Mouse (Mus musculus) ES-E14 (cell line): ENCODE results near the gene Fbln1. TPM values are rescaled to one million over a fixed set of nuclear protein-coding genes. Genes with fewer than 3 reads are reported as not detected.

ENCODE experiments used
- DNase-seq: peaks from one replicate; pipeline ENCODE4 v3.0.0-alpha.2; 2013; ENCODE audit warnings: low read depth, low spot score
- H3K27ac ChIP-seq: 2 replicates; pipeline ENCODE4 v1.5.1; 2012; ENCODE audit warnings: low read depth, mild to moderate bottlenecking, low read length, moderate library complexity, mixed read lengths; ENCODE audit not compliant: poor library complexity, insufficient read depth, severe bottlenecking
- H3K36me3 ChIP-seq: 2 replicates; pipeline ENCODE4 v1.6.1; 2012; ENCODE audit warnings: mild to moderate bottlenecking, low read length, moderate library complexity, mixed read lengths; ENCODE audit not compliant: control insufficient read depth, poor library complexity, insufficient read depth, severe bottlenecking
- H3K4me1 ChIP-seq, 2 experiments: fragments of 150-350 bp in 1 of 2; sonication (generic) in 1 of 2; 2 replicates each; pipeline ENCODE4 v1.6.1; 2012; ENCODE audit warnings: low read length in 2 of 2, mild to moderate bottlenecking in 1 of 2, mixed read lengths in 1 of 2; ENCODE audit not compliant: control insufficient read depth in 2 of 2, insufficient read depth in 2 of 2, poor library complexity in 1 of 2
- H3K4me3 ChIP-seq, 2 experiments: fragments of 150-350 bp in 1 of 2; sonication (generic) in 1 of 2; 2 replicates each; pipeline ENCODE4 v1.5.1; 2012; ENCODE audit warnings: low read length in 2 of 2, low read depth in 1 of 2, mild to moderate bottlenecking in 1 of 2, mixed read lengths in 1 of 2; ENCODE audit not compliant: insufficient read depth in 1 of 2, poor library complexity in 1 of 2, severe bottlenecking in 1 of 2
- H3K9ac ChIP-seq: 2 replicates; pipeline ENCODE4 v1.6.1; 2012; ENCODE audit warnings: low read depth, mild to moderate bottlenecking, low read length, mixed read lengths; ENCODE audit not compliant: poor library complexity, insufficient read depth, severe bottlenecking
- H3K9me3 ChIP-seq: fragments of 150-350 bp; sonication (generic); 2 replicates; pipeline ENCODE4 v1.6.1; 2012; ENCODE audit warnings: low read depth, mild to moderate bottlenecking, low read length; ENCODE audit not compliant: control insufficient read depth, insufficient read depth
- CHD2 ChIP-seq: IDR thresholded peaks from 2 replicates; pipeline ENCODE4 v1.6.1; 2014; ENCODE audit warnings: mild to moderate bottlenecking, low read depth, low read length, inconsistent platforms
- HCFC1 ChIP-seq: IDR thresholded peaks from 2 replicates; pipeline ENCODE4 v1.6.1; 2012; ENCODE audit warnings: low read length, inconsistent platforms, borderline replicate concordance; ENCODE audit not compliant: insufficient read depth
- MAFK ChIP-seq: IDR thresholded peaks from 2 replicates; pipeline ENCODE4 v1.6.1; 2014; ENCODE audit warnings: mild to moderate bottlenecking, low read depth, low read length, inconsistent platforms; ENCODE audit not compliant: insufficient read depth
- ZC3H11A ChIP-seq: IDR thresholded peaks from 2 replicates; pipeline ENCODE4 v1.6.1; 2012; ENCODE audit warnings: low read depth, mild to moderate bottlenecking, inconsistent platforms, low read length, borderline replicate concordance
- ZNF384 ChIP-seq: IDR thresholded peaks from 2 replicates; pipeline ENCODE4 v1.6.1; 2012; ENCODE audit warnings: low read depth, low read length, inconsistent platforms
- in situ Hi-C, 2 experiments: fragments of 600-800 bp; cut with MboI; formaldehyde crosslinking; loops; one replicate each; pipeline ENCODE4 v1.15.1; 2025; ENCODE audit warnings: low sequenced_read_pairs in 2 of 2, inconsistent platforms in 1 of 2; ENCODE audit not compliant: unreplicated experiment in 2 of 2
- total RNA-seq: library from RNA; depleted of rRNA; stranded (reverse); fragments of 300-350 nt; gene quantifications from 2 replicates; pipeline ENCODE4 v1.2.3, GENCODE M21; 2012; rRNA removed

The Fbln1 gene
- total RNA-seq: 99.6 and 118 TPM in 2 replicates

DNA sequence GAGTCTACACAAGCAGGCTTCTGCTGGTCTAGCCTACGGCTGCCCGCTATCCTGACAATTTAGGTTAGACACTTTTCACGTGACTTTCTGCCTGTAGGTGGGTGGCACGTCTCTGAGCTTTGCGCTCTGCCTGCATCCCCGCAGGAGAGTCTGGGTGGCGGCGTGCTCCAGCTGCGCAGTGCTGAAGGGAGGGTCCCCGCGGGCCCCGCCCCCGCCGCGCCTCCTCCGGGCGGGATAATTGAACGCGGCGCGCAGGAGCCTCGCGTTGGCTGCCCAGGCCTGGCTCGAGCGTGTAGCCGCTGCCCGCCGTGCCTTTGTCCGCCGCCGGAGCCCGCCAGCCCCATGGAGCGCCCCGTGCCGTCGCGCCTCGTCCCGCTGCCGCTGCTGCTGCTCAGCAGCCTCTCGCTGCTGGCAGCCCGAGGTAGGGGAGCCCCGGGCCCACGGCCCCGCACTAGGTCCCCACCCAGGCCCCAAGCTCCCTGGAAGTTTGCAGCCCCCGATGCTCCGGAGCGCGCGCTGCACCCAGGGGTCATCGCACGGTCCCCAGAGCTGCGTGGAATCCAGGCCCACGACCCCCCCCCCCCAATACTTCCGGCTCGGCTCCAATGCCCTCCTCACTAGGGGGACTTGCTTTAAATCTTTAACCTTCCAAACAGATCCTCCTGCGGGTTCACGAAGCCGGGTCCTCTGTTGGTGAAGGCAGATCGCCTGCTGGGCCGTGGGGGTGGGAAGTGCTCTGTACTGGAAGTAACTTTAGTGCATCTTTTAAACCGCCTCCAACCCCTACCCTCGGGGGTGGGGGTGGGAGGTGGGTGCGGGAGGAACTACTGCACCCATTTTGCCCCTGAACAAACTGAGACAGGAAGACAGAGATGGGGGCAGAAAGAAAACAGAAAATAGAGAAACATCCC is at the start of gene Fbln1:
Gene Fbln1 (plus strand): TSS at position 158 of the 911 bp plus-strand sequence.
- no peaks in the 10 kb centered on the region for H3K36me3 ChIP-seq
- in situ Hi-C loops: no loop called here
- peak; percentile 53 for DNase-seq
- peak within 1 kb of the TSS; percentile 75 to 84 for H3K4me3 ChIP-seq
- no peak within 1 kb of the TSS for H3K27ac ChIP-seq
- TF ChIP-seq ZNF384 (0 out of 2 replicates have a peak, but pooled peaks have one; percentile 39), CHD2 (no peak), HCFC1 (0 out of 2 replicates have a peak, but pooled peaks have one; percentile 38)
- peak within 1 kb of the TSS; percentile 86 for H3K9ac ChIP-seq
- peaks cover 4 to 29% of the 10 kb centered on the region in 2 experiments; a peak in 2 of 4 replicates for H3K4me1 ChIP-seq
- H3K9me3 ChIP-seq: no peaks in the 10 kb centered on the region

- Histone ChIP-seq H3K4me1 (peaks cover 0 to 4% of the 10 kb centered on the region in 2 experiments; a peak in 3 of 4 replicates), H3K4me3 (no peak overlapping the region)
Observed at GRCm38 (mm10) chr15:85156198-85156597, 49.6 kb upstream of the Fbln1 start.

DNA sequence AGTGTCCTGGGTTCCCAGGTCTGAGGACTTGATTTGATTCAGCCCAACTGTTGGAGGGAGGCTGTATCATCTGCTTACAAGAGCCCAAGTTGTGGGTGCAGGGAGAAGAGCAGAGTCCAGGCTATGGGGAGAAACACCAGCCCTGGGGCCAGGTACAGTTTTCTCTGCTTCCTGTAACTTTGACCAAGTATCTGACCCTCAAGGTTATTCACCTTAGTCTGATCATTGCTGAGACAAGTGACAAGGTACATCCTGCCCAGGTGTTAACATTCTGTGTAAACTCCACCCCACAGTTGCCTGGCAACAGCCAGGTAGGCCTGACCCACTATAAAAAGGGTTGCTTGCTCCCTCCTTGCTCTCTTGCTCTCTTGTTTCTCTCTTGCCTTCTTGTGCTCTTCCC is 44.3 kb upstream of the Fbln1 start:
- Histone ChIP-seq H3K9me3 (no peaks in the 10 kb centered on the region), H3K27ac (no peak overlapping the region), H3K9ac (no peak overlapping the region), H3K36me3 (no peaks in the 10 kb centered on the region), H3K4me1 (peaks cover 0 to 2% of the 10 kb centered on the region in 2 experiments; a peak in 1 of 4 replicates), H3K4me3 (no peak overlapping the region)
- no peak for TF ChIP-seq ZC3H11A
- no peak for TF ChIP-seq CHD2
- TF ChIP-seq ZNF384: no peak
- no peak for TF ChIP-seq HCFC1
- no peak for TF ChIP-seq MAFK
- in situ Hi-C loops: no loop called here
- DNase-seq: no peak

More at GRCm38 (mm10) chr15:85156198-85156597, 49.6 kb upstream of the Fbln1 start:
- H3K9ac ChIP-seq: no peak overlapping the region
- H3K27ac ChIP-seq: no peak overlapping the region
- in situ Hi-C loops: no loop called here
- no peak for TF ChIP-seq MAFK
- no peaks in the 10 kb centered on the region for H3K36me3 ChIP-seq
- no peaks in the 10 kb centered on the region for H3K9me3 ChIP-seq
- DNase-seq: no peak

GRCm38 (mm10) chr15:85162693-85163663 is 42.8 kb upstream of the Fbln1 start:
- Histone ChIP-seq H3K9ac (no peak overlapping the region), H3K27ac (no peak overlapping the region), H3K4me1 (peaks cover 0 to 4% of the 10 kb centered on the region in 2 experiments; a peak in 1 of 4 replicates), H3K36me3 (no peaks in the 10 kb centered on the region), H3K4me3 (no peak overlapping the region), H3K9me3 (no peaks in the 10 kb centered on the region)
- TF ChIP-seq ZC3H11A (no peak), CHD2 (no peak), ZNF384 (no peak), HCFC1 (no peak), MAFK (no peak)
- in situ Hi-C loops: no loop called here
- no peak for DNase-seq
